Mouse (Mus musculus) CH12.LX (cell line): ENCODE results near the gene Cdyl. TPM values are rescaled to one million over a fixed set of nuclear protein-coding genes. Genes with fewer than 3 reads are reported as not detected.

Experiments
- DNase-seq: peaks from one replicate; pipeline ENCODE4 v3.0.0-alpha.2; 2013; ENCODE audit errors: extremely low read depth
- H3K27ac ChIP-seq: 2 replicates; pipeline ENCODE4 v1.5.1; 2012; ENCODE audit warnings: low read depth, mild to moderate bottlenecking, control low read depth, moderate library complexity; ENCODE audit not compliant: insufficient read depth
- H3K27me3 ChIP-seq: replicated peaks from 2 replicates; pipeline ENCODE3; 2012; ENCODE audit warnings: inconsistent platforms
- H3K36me3 ChIP-seq, 2 experiments: replicated peaks in 1 of 2; 2 replicates each; pipeline versions ENCODE3 to v1.6.1; 2012; ENCODE audit warnings: inconsistent platforms in 1 of 2, low read length in 1 of 2, mild to moderate bottlenecking in 1 of 2, mixed read lengths in 1 of 2, moderate library complexity in 1 of 2; ENCODE audit not compliant: control insufficient read depth in 1 of 2, insufficient read depth in 1 of 2
- H3K4me1 ChIP-seq, 2 experiments: 2 replicates each; pipeline ENCODE4 v1.6.1; 2012; ENCODE audit warnings: inconsistent platforms in 1 of 2, moderate library complexity in 1 of 2; ENCODE audit not compliant: insufficient read depth in 2 of 2, control insufficient read depth in 1 of 2
- H3K4me2 ChIP-seq: 2 replicates; pipeline ENCODE4 v1.6.1; 2012; ENCODE audit warnings: low read depth, mild to moderate bottlenecking, control low read depth; ENCODE audit not compliant: poor library complexity, insufficient read depth, severe bottlenecking
- H3K4me3 ChIP-seq, 3 experiments: fragments of 150-350 bp in 1 of 3; sonication (generic) in 1 of 3; replicated peaks in 1 of 3; 2 replicates each; pipeline versions ENCODE3 to v1.5.1; 2011 to 2012; ENCODE audit warnings: low read depth in 2 of 3, low read length in 2 of 3, mild to moderate bottlenecking in 2 of 3, moderate library complexity in 2 of 3, control low read depth in 1 of 3, improper control_type of control experiment in 1 of 3, inconsistent platforms in 1 of 3, mixed read lengths in 1 of 3; ENCODE audit not compliant: poor library complexity in 1 of 3
- H3K79me2 ChIP-seq: replicated peaks from 2 replicates; pipeline ENCODE4 v1.6.1; 2012; ENCODE audit warnings: mild to moderate bottlenecking, moderate library complexity; ENCODE audit not compliant: control insufficient read depth, poor library complexity, insufficient read depth, severe bottlenecking; ENCODE audit errors: extremely low read depth
- H3K9ac ChIP-seq: 2 replicates; pipeline ENCODE4 v1.6.1; 2012; ENCODE audit warnings: low read depth, mild to moderate bottlenecking, control low read depth, moderate library complexity; ENCODE audit not compliant: insufficient read depth
- H3K9me3 ChIP-seq: replicated peaks from 2 replicates; pipeline ENCODE3; 2012; ENCODE audit warnings: low read length, inconsistent platforms, mixed read lengths
- BHLHE40 ChIP-seq: IDR thresholded peaks from 2 replicates; pipeline ENCODE4 v1.6.1; 2011; ENCODE audit warnings: mild to moderate bottlenecking, low read depth, low read length, improper control_type of control experiment
- CHD1 ChIP-seq: IDR thresholded peaks from 2 replicates; pipeline ENCODE4 v1.6.1; 2012; ENCODE audit warnings: low read depth, low read length, improper control_type of control experiment, inconsistent platforms
- CHD2 ChIP-seq: IDR thresholded peaks from 2 replicates; pipeline ENCODE4 v1.6.1; 2011; ENCODE audit warnings: low read length, improper control_type of control experiment
- E2F4 ChIP-seq: IDR thresholded peaks from 2 replicates; pipeline ENCODE4 v1.6.1; 2011; ENCODE audit warnings: low read depth, low read length, improper control_type of control experiment; ENCODE audit not compliant: insufficient replicate concordance
- ELF1 ChIP-seq: IDR thresholded peaks from 2 replicates; pipeline ENCODE4 v1.6.1; 2014; ENCODE audit warnings: low read depth, mild to moderate bottlenecking, inconsistent platforms, low read length, improper control_type of control experiment
- EP300 ChIP-seq: IDR thresholded peaks from 2 replicates; pipeline ENCODE4 v1.6.1; 2011; ENCODE audit warnings: low read length, improper control_type of control experiment
- ETS1 ChIP-seq: conservative IDR thresholded peaks from 2 replicates; pipeline ENCODE4 v1.6.1; 2012; ENCODE audit warnings: low read depth, mild to moderate bottlenecking, inconsistent platforms, low read length, improper control_type of control experiment, moderate library complexity
- GABPA ChIP-seq: IDR thresholded peaks from 2 replicates; pipeline ENCODE4 v1.6.1; 2012; ENCODE audit warnings: low read depth, low read length, improper control_type of control experiment, inconsistent platforms; ENCODE audit not compliant: insufficient replicate concordance
- IRF4 ChIP-seq: IDR thresholded peaks from 2 replicates; pipeline ENCODE4 v1.6.1; 2014; ENCODE audit warnings: low read depth, mild to moderate bottlenecking, inconsistent platforms, low read length, improper control_type of control experiment
- JUN ChIP-seq: IDR thresholded peaks from 2 replicates; pipeline ENCODE4 v1.6.1; 2011; ENCODE audit warnings: low read depth, mild to moderate bottlenecking, low read length, improper control_type of control experiment, moderate library complexity; ENCODE audit not compliant: insufficient read depth
- JUND ChIP-seq: conservative IDR thresholded peaks from 2 replicates; pipeline ENCODE4 v1.6.1; 2011; ENCODE audit warnings: low read depth, low read length, improper control_type of control experiment
- KAT2A ChIP-seq: IDR thresholded peaks from 2 replicates; pipeline ENCODE4 v1.6.1; 2012; ENCODE audit warnings: low read length, improper control_type of control experiment, inconsistent platforms; ENCODE audit not compliant: insufficient replicate concordance
- MAFK ChIP-seq: IDR thresholded peaks from 2 replicates; pipeline ENCODE4 v1.6.1; 2011; ENCODE audit warnings: low read length, improper control_type of control experiment; ENCODE audit not compliant: insufficient replicate concordance
- MAX ChIP-seq: IDR thresholded peaks from 2 replicates; pipeline ENCODE4 v1.6.1; 2011; ENCODE audit warnings: low read length, improper control_type of control experiment
- MAZ ChIP-seq: IDR thresholded peaks from 2 replicates; pipeline ENCODE4 v1.6.1; 2012; ENCODE audit warnings: low read depth, mild to moderate bottlenecking, inconsistent platforms, low read length, improper control_type of control experiment, moderate library complexity
- MXI1 ChIP-seq: IDR thresholded peaks from 2 replicates; pipeline ENCODE4 v1.6.1; 2011; ENCODE audit warnings: mild to moderate bottlenecking, low read depth, low read length, improper control_type of control experiment
- MYC ChIP-seq: IDR thresholded peaks from 2 replicates; pipeline ENCODE4 v1.6.1; 2011; ENCODE audit warnings: low read depth, mild to moderate bottlenecking, improper control_type of control experiment, low read length
- NRF1 ChIP-seq: IDR thresholded peaks from 2 replicates; pipeline ENCODE4 v1.6.1; 2014; ENCODE audit warnings: low read depth, mild to moderate bottlenecking, inconsistent platforms, low read length, improper control_type of control experiment, moderate library complexity
- PAX5 ChIP-seq: IDR thresholded peaks from 2 replicates; pipeline ENCODE4 v1.6.1; 2012; ENCODE audit warnings: low read length, inconsistent platforms, mixed read lengths
- POLR2A ChIP-seq: IDR thresholded peaks from 2 replicates; pipeline ENCODE4 v1.6.1; 2011; ENCODE audit warnings: low read depth, mild to moderate bottlenecking, improper control_type of control experiment, low read length
- POLR2AphosphoS2 ChIP-seq: IDR thresholded peaks from 2 replicates; pipeline ENCODE4 v1.6.1; 2011; ENCODE audit warnings: low read depth, low read length, improper control_type of control experiment
- RCOR1 ChIP-seq: conservative IDR thresholded peaks from 2 replicates; pipeline ENCODE4 v1.6.1; 2012; ENCODE audit warnings: low read depth, mild to moderate bottlenecking, inconsistent platforms, low read length, improper control_type of control experiment
- SIN3A ChIP-seq: IDR thresholded peaks from 2 replicates; pipeline ENCODE4 v1.6.1; 2012; ENCODE audit warnings: low read length, improper control_type of control experiment, inconsistent platforms
- TBP ChIP-seq: conservative IDR thresholded peaks from 2 replicates; pipeline ENCODE4 v1.6.1; 2011; ENCODE audit warnings: low read depth, low read length, improper control_type of control experiment
- TCF12 ChIP-seq: IDR thresholded peaks from 2 replicates; pipeline ENCODE4 v1.6.1; 2014; ENCODE audit warnings: low read depth, mild to moderate bottlenecking, inconsistent platforms, low read length, improper control_type of control experiment
- USF2 ChIP-seq: conservative IDR thresholded peaks from 2 replicates; pipeline ENCODE4 v1.6.1; 2011; ENCODE audit warnings: low read depth, low read length, improper control_type of control experiment
- ZC3H11A ChIP-seq: IDR thresholded peaks from 2 replicates; pipeline ENCODE4 v1.6.1; 2012; ENCODE audit warnings: low read depth, mild to moderate bottlenecking, inconsistent platforms, low read length, improper control_type of control experiment
- ZKSCAN1 ChIP-seq: IDR thresholded peaks from 2 replicates; pipeline ENCODE4 v1.6.1; 2012; ENCODE audit warnings: low read depth, inconsistent platforms, low read length, improper control_type of control experiment, borderline replicate concordance
- ZMIZ1 ChIP-seq: IDR thresholded peaks from 2 replicates; pipeline ENCODE4 v1.6.1; 2012; ENCODE audit warnings: low read depth, mild to moderate bottlenecking, inconsistent platforms, low read length, improper control_type of control experiment
- dilution Hi-C: fragments of 300-500 bp; cut with MboI; formaldehyde crosslinking; loops from 2 replicates; pipeline ENCODE4 v1.14.3; 2020; ENCODE audit warnings: low sequenced_read_pairs; ENCODE audit not compliant: extremely low pct_unique_long_range_greater_than_20kb, extremely low pct_ligation_motif_present
- in situ Hi-C: fragments of 300-500 bp; cut with MboI; formaldehyde crosslinking; loops from 3 replicates; pipeline ENCODE4 v1.14.3; 2019; ENCODE audit warnings: low sequenced_read_pairs, low pct_ligation_motif_present, low pct_unique_long_range_greater_than_20kb, mixed read lengths
- polyA plus RNA-seq: library from polyadenylated mRNA; unstranded; fragments of >175 nt; gene quantifications from 2 replicates; pipeline ENCODE4 v1.2.1, GENCODE M21; 2012; ENCODE audit warnings: low read depth; ENCODE audit not compliant: insufficient read length
- total RNA-seq, 2 experiments: library from RNA; depleted of rRNA; stranded (reverse); fragments of 300-350 nt in 1 of 2; fragments of >200 nt in 1 of 2; gene quantifications; 2 replicates each; pipeline ENCODE4 v1.2.3; 2012 to 2014

Gene Cdyl
- total and polyA plus RNA-seq, 3 experiments, result 5.7 to 9.1 (median 8.3) TPM

DNA sequence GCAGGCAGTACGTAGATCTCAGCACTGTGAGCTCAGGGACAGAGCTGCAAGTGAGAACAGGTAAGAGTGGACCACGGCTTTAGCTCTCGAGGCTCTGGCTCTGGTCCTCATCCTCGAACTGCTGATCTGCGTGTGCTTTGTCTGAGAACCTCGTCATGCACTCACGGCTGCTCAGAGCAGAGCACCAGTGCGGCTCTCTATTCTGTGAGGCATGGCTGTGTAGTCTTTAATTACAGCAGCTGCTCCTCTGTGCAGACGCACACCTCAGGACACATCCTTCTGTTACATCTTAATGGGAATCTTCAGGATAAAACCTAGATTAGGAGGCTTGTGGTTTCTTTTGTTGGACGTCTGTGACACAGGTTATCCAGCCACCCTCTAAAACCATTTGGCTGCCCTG, 180.5 kb downstream of the Cdyl start:
- TF ChIP-seq EP300 (no peak), KAT2A (no peak), IRF4 (no peak), BHLHE40 (no peak), POLR2AphosphoS2 (no peak), ZKSCAN1 (no peak), GABPA (no peak), ETS1 (no peak), ELF1 (no peak), MAX (no peak), NRF1 (no peak), USF2 (no peak), JUN (no peak), ZMIZ1 (no peak), TCF12 (no peak), JUND (no peak), MXI1 (no peak), PAX5 (no peak)
- no peak overlapping the region for H3K9ac ChIP-seq
- dilution Hi-C loops, result no loop called here
- H3K4me3 ChIP-seq, result no peak overlapping the region
- no peak overlapping the region for H3K27ac ChIP-seq
- H3K9me3 ChIP-seq, result peaks cover 3% of the 10 kb centered on the region
- H3K4me2 ChIP-seq, result no peak overlapping the region
- in situ Hi-C loops, result no loop called here
- H3K4me1 ChIP-seq, result peaks cover 0 to 4% of the 10 kb centered on the region in 2 experiments; a peak in 1 of 4 replicates
- DNase-seq, result no peak
- H3K27me3 ChIP-seq, result no peaks in the 10 kb centered on the region
- peaks cover 11 to 61% of the 10 kb centered on the region in 2 experiments for H3K36me3 ChIP-seq
- H3K79me2 ChIP-seq, result peaks cover 16% of the 10 kb centered on the region

DNA sequence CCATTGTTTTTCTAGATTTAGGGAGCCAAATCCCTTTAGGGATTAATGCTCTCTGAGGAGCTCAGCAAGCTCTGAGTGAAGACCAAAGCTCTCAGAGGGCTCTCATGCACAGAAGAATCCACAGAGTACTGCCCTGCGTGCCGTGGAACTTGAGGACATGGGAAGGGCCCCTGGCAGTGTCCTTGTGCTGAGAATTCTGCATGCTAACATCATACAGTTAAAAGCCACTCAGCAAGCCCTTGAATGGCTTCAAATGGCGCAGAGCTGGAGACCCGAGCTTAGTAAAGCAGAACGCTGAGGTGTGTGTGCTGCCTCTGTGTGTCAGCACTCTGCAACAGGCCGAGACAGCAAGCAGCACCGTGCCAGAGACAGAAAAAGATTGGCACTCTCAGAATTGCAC, 183.8 kb downstream of the Cdyl start:
- dilution Hi-C loops, result no loop called here
- H3K4me1 ChIP-seq, result peaks cover 0 to 6% of the 10 kb centered on the region in 2 experiments; a peak in 2 of 4 replicates
- H3K4me3 ChIP-seq, result no peak overlapping the region
- in situ Hi-C loops, result no loop called here
- H3K27ac ChIP-seq, result no peak overlapping the region
- peaks cover 15 to 77% of the 10 kb centered on the region in 2 experiments for H3K36me3 ChIP-seq
- TF ChIP-seq ZC3H11A (no peak), CHD2 (no peak), SIN3A (no peak), TBP (no peak), POLR2AphosphoS2 (no peak), ELF1 (no peak), MYC (no peak), ZMIZ1 (no peak), TCF12 (no peak), ZKSCAN1 (no peak), MAX (no peak), MXI1 (no peak), BHLHE40 (no peak), POLR2A (no peak), MAFK (no peak), MAZ (no peak), RCOR1 (no peak), E2F4 (no peak), CHD1 (no peak), GABPA (no peak)
- H3K4me2 ChIP-seq, result no peak overlapping the region
- DNase-seq, result no peak
- H3K27me3 ChIP-seq, result no peaks in the 10 kb centered on the region
- H3K9ac ChIP-seq, result no peak overlapping the region
- H3K79me2 ChIP-seq, result peaks cover 2% of the 10 kb centered on the region
- H3K9me3 ChIP-seq, result no peaks in the 10 kb centered on the region
